Mouse (Mus musculus): ENCODE results near the gene Lypd6b. TPM values are rescaled to one million over a fixed set of nuclear protein-coding genes. Genes with fewer than 3 reads are reported as not detected.

The Lypd6b gene
- polyA plus RNA-seq, 1 experiment from 2014 or later, result not detected

GRCm38 (mm10) chr2:49918132-49918531 lies 130.6 kb downstream of the Lypd6b start:
- no peaks in the 10 kb centered on the region for H3K4me1 ChIP-seq (replicated peaks)
- H3K27me3 ChIP-seq, result no peaks in the 10 kb centered on the region
- no peak overlapping the region for H3K4me3 ChIP-seq (replicated peaks)
- no peak overlapping the region for H3K27ac ChIP-seq (replicated peaks)
- WGBS (ENCODE audit: insufficient replicate concordance), result 63% methylated on average over 4 of the region's 4 CpGs
- no peak for ATAC-seq (ENCODE audit: insufficient read depth)
- H3K4me2 ChIP-seq, result no peak overlapping the region
- H3K36me3 ChIP-seq (replicated peaks), result no peaks in the 10 kb centered on the region
- H3K9me3 ChIP-seq (replicated peaks), result no peaks in the 10 kb centered on the region
- H3K9ac ChIP-seq, result no peak overlapping the region

GRCm38 (mm10) chr2:49918692-49919091 lies 131.2 kb downstream of the Lypd6b start:
- ATAC-seq (ENCODE audit: insufficient read depth), result no peak
- Histone ChIP-seq H3K9me3 (replicated peaks) (no peaks in the 10 kb centered on the region), H3K27ac (replicated peaks) (no peak overlapping the region), H3K4me2 (no peak overlapping the region), H3K9ac (no peak overlapping the region), H3K4me1 (replicated peaks) (no peaks in the 10 kb centered on the region), H3K4me3 (replicated peaks) (no peak overlapping the region), H3K27me3 (no peaks in the 10 kb centered on the region), H3K36me3 (replicated peaks) (no peaks in the 10 kb centered on the region)
- 19% methylated on average over 9 of the region's 9 CpGs for WGBS (ENCODE audit: insufficient replicate concordance)

DNA sequence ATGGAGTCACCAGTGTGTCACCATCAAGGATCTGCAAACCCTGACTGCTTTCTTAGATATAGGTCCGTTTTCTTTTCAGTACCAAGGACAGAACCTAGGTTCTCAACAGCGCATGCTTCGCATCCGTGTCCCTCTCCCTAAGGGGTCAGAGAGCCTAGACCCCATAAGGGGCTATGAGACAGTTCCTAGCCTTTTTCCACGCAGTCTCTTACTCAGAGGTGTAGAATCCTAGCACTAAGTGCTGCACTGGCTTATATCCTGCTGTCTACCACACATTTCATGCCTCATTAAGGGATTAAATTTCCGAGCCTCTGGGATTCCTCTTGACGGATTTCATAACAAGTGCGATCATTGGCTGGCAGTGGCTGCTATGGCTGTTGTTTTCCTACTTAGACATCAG lies 134.5 kb downstream of the Lypd6b start:
- no peaks in the 10 kb centered on the region for H3K27me3 ChIP-seq

DNA sequence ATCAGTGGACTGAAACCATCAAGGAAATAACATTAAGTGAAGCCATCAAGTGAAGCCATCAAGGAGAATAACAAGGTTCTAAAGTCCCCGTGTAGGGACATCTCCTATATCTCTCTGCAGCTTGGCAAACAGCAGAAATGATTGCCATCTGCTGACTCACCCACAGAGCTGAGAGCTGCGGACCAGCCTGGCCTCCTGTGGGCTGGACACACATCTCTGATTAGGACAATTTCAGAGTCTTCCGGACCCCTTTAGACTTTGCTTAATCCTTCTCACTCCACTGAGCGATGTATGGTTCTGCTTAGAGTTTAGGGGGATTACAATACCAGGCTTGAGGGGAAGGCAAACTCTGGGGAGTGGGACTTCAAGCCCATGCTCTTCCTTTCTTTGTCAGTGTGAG lies 135.3 kb downstream of the Lypd6b start:
- no peak for ATAC-seq (ENCODE audit: insufficient read depth)
- 43% methylated on average over 4 of the region's 4 CpGs for WGBS (ENCODE audit: insufficient replicate concordance)
- Histone ChIP-seq H3K27me3 (no peaks in the 10 kb centered on the region), H3K4me2 (no peak overlapping the region), H3K4me1 (replicated peaks) (no peaks in the 10 kb centered on the region), H3K27ac (replicated peaks) (no peak overlapping the region), H3K36me3 (replicated peaks) (no peaks in the 10 kb centered on the region), H3K9ac (no peak overlapping the region), H3K9me3 (replicated peaks) (no peaks in the 10 kb centered on the region), H3K4me3 (replicated peaks) (no peak overlapping the region)

More for the DNA sequence above, 134.5 kb downstream of the Lypd6b start:
- no peak overlapping the region for H3K4me3 ChIP-seq (replicated peaks)
- no peaks in the 10 kb centered on the region for H3K4me1 ChIP-seq (replicated peaks)
- H3K9me3 ChIP-seq (replicated peaks), result no peaks in the 10 kb centered on the region
- 62% methylated on average over 8 of the region's 8 CpGs for WGBS (ENCODE audit: insufficient replicate concordance)
- no peak overlapping the region for H3K4me2 ChIP-seq
- no peak for ATAC-seq (ENCODE audit: insufficient read depth)
- no peak overlapping the region for H3K9ac ChIP-seq
- no peak overlapping the region for H3K27ac ChIP-seq (replicated peaks)
- no peaks in the 10 kb centered on the region for H3K36me3 ChIP-seq (replicated peaks)

GRCm38 (mm10) chr2:49926186-49926585 lies 138.7 kb downstream of the Lypd6b start:
- Histone ChIP-seq H3K27me3 (no peaks in the 10 kb centered on the region), H3K4me2 (no peak overlapping the region), H3K4me3 (replicated peaks) (no peak overlapping the region), H3K36me3 (replicated peaks) (no peaks in the 10 kb centered on the region), H3K4me1 (replicated peaks) (no peaks in the 10 kb centered on the region), H3K9ac (no peak overlapping the region), H3K27ac (replicated peaks) (no peak overlapping the region), H3K9me3 (replicated peaks) (no peaks in the 10 kb centered on the region)
- no peak for ATAC-seq (ENCODE audit: insufficient read depth)
- 63% methylated on average over 5 of the region's 5 CpGs for WGBS (ENCODE audit: insufficient replicate concordance)

DNA sequence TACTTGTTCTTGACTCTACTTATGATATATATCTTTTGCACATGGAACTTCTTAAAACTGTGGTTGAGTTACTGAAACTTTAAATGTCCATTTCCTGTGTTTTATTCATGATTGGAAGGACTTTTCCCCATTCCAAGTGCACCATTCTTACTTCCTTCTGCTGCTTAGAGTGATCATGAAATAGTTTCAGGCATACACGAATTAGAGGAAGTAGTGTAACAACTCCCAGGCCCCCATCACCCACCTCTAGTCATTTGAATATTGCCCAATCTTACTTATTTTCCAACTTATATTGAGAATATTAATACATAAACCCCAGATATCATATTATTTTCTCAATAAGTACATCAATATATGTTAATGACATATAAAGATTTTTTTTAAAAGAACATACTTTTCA lies 139.9 kb downstream of the Lypd6b start:
- no peak overlapping the region for H3K27ac ChIP-seq (replicated peaks)
- ATAC-seq (ENCODE audit: insufficient read depth), result no peak
- H3K27me3 ChIP-seq, result no peaks in the 10 kb centered on the region
- 14% methylated on average over 1 of the region's 1 CpGs for WGBS (ENCODE audit: insufficient replicate concordance)
- no peak overlapping the region for H3K9ac ChIP-seq
- no peaks in the 10 kb centered on the region for H3K36me3 ChIP-seq (replicated peaks)
- no peak overlapping the region for H3K4me3 ChIP-seq (replicated peaks)
- H3K9me3 ChIP-seq (replicated peaks), result no peaks in the 10 kb centered on the region
- no peak overlapping the region for H3K4me2 ChIP-seq
- H3K4me1 ChIP-seq (replicated peaks), result no peaks in the 10 kb centered on the region

GRCm38 (mm10) chr2:49929931-49930330 lies 142.4 kb downstream of the Lypd6b start:
- 58% methylated on average over 3 of the region's 3 CpGs for WGBS (ENCODE audit: insufficient replicate concordance)
- Histone ChIP-seq H3K4me2 (no peak overlapping the region), H3K4me1 (replicated peaks) (no peaks in the 10 kb centered on the region), H3K9ac (no peak overlapping the region), H3K36me3 (replicated peaks) (no peaks in the 10 kb centered on the region), H3K4me3 (replicated peaks) (no peak overlapping the region), H3K27ac (replicated peaks) (no peak overlapping the region), H3K27me3 (no peaks in the 10 kb centered on the region), H3K9me3 (replicated peaks) (no peaks in the 10 kb centered on the region)
- ATAC-seq (ENCODE audit: insufficient read depth), result no peak

DNA sequence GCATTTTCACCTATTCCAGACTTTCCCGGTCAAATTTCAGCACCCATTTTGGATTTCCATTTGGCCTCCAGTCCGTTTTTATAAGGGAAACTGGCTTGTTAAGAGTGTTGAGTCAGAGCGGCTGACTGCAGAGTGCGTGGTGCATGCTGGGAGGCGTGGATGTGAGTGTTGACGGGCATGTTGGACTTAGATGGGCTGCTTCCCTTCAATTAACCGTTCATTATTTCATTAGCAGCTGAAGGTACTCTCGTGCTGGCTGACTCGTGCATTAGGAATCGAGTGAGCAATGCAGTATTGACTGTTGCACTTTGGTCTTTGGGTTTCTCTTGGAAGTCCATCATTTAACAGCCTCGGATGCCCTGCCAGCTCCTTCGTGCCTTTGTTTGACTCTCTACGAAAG lies 150.1 kb downstream of the Lypd6b start:
- WGBS (ENCODE audit: insufficient replicate concordance), result 67% methylated on average over 13 of the region's 13 CpGs
- Histone ChIP-seq H3K9ac (no peak overlapping the region), H3K4me3 (replicated peaks) (no peak overlapping the region), H3K27me3 (no peaks in the 10 kb centered on the region), H3K36me3 (replicated peaks) (no peaks in the 10 kb centered on the region), H3K9me3 (replicated peaks) (no peaks in the 10 kb centered on the region), H3K27ac (replicated peaks) (no peak overlapping the region), H3K4me1 (replicated peaks) (no peaks in the 10 kb centered on the region), H3K4me2 (no peak overlapping the region)
- ATAC-seq (ENCODE audit: insufficient read depth), result no peak

GRCm38 (mm10) chr2:49938246-49938645 lies 150.8 kb downstream of the Lypd6b start:
- H3K9ac ChIP-seq, result no peak overlapping the region
- no peak overlapping the region for H3K4me3 ChIP-seq (replicated peaks)
- WGBS (ENCODE audit: insufficient replicate concordance), result 63% methylated on average over 8 of the region's 8 CpGs
- H3K4me1 ChIP-seq (replicated peaks), result no peaks in the 10 kb centered on the region
- no peaks in the 10 kb centered on the region for H3K36me3 ChIP-seq (replicated peaks)
- no peaks in the 10 kb centered on the region for H3K27me3 ChIP-seq
- no peaks in the 10 kb centered on the region for H3K9me3 ChIP-seq (replicated peaks)
- H3K4me2 ChIP-seq, result no peak overlapping the region
- no peak overlapping the region for H3K27ac ChIP-seq (replicated peaks)
- no peak for ATAC-seq (ENCODE audit: insufficient read depth)

DNA sequence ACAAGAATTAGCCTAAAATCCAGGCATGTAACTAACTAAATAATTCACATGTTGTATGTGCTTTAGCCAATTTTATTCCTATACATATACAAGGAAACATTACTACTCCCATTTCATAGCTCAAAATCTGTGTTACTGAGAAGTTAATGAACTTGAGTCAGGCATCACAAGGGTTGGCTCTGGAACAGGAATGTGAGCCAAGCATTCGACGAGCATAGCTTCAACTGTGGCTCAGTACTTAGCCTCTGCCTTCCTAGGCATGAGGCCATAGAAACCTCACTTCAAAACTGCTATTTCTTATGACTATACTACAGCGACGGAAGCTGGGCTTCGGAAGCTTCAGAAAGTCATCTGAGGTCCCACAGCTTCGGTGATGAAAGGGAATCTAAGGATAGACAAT lies 152.9 kb downstream of the Lypd6b start:
- 73% methylated on average over 6 of the region's 6 CpGs for WGBS (ENCODE audit: insufficient replicate concordance)
- H3K4me1 ChIP-seq (replicated peaks), result no peaks in the 10 kb centered on the region
- H3K4me3 ChIP-seq (replicated peaks), result no peak overlapping the region
- no peak overlapping the region for H3K4me2 ChIP-seq
- no peak overlapping the region for H3K9ac ChIP-seq
- H3K27me3 ChIP-seq, result no peaks in the 10 kb centered on the region
- no peaks in the 10 kb centered on the region for H3K36me3 ChIP-seq (replicated peaks)
- H3K9me3 ChIP-seq (replicated peaks), result no peaks in the 10 kb centered on the region
- no peak overlapping the region for H3K27ac ChIP-seq (replicated peaks)
- ATAC-seq (ENCODE audit: insufficient read depth), result no peak

GRCm38 (mm10) chr2:49942100-49942499 lies 154.6 kb downstream of the Lypd6b start:
- no peak overlapping the region for H3K4me3 ChIP-seq (replicated peaks)
- no peak overlapping the region for H3K27ac ChIP-seq (replicated peaks)
- no peaks in the 10 kb centered on the region for H3K9me3 ChIP-seq (replicated peaks)
- H3K9ac ChIP-seq, result no peak overlapping the region
- no peak overlapping the region for H3K4me2 ChIP-seq
- H3K4me1 ChIP-seq (replicated peaks), result no peaks in the 10 kb centered on the region
- no peaks in the 10 kb centered on the region for H3K27me3 ChIP-seq
- H3K36me3 ChIP-seq (replicated peaks), result no peaks in the 10 kb centered on the region
- ATAC-seq (ENCODE audit: insufficient read depth), result no peak
- 42% methylated on average over 5 of the region's 5 CpGs for WGBS (ENCODE audit: insufficient replicate concordance)

DNA sequence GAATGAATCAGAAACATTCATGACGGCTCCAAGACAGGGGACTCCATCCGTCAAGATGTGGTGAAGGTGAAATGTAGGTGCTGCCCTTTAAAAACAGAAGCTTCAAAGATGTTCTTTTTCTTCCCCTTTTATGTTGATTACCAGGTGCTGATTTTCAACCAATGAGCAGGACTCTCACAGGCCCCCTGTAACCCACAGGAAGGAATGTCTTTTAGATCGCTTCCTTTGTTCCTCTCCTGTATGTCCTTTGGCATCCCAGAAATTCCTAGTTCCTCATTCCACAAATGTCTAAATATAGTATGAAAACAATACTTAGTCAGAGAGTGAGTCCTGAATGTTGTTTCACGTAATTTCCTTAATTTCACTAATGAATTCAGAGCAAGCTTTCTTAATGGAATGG lies 164.2 kb downstream of the Lypd6b start:
- Histone ChIP-seq H3K27me3 (no peaks in the 10 kb centered on the region), H3K4me2 (no peak overlapping the region), H3K9me3 (replicated peaks) (no peaks in the 10 kb centered on the region), H3K4me3 (replicated peaks) (no peak overlapping the region), H3K36me3 (replicated peaks) (no peaks in the 10 kb centered on the region), H3K4me1 (replicated peaks) (no peaks in the 10 kb centered on the region), H3K9ac (no peak overlapping the region), H3K27ac (replicated peaks) (no peak overlapping the region)
- WGBS (ENCODE audit: insufficient replicate concordance), result 37% methylated on average over 4 of the region's 4 CpGs
- no peak for ATAC-seq (ENCODE audit: insufficient read depth)
